Mouse (Mus musculus): Measurements from ENCODE around the gene Rab3gap2.

- TF ChIP-seq CTCF (IDR thresholded peaks at IDR 0.05; ENCODE audit: borderline replicate concordance, extremely low read depth, insufficient read depth, insufficient read length), result no peak
- TF ChIP-seq POLR2A (IDR thresholded peaks at IDR 0.05; ENCODE audit: borderline replicate concordance, extremely low read depth, insufficient read depth, insufficient read length, poor library complexity, severe bottlenecking), result no peak
These were observed 4.8 kb downstream of the Rab3gap2 start for GRCm38 (mm10) chr1:185208766-185209165.

All from brain, embryonic 14.5 days (tissue).